Mouse (Mus musculus) Patski (cell line): ENCODE measurements around the gene Gm960. TPM values are rescaled to one million over a fixed set of nuclear protein-coding genes. Genes with fewer than 3 reads are reported as not detected.

Source experiments
- ATAC-seq: fragments of 100-300 bp; one replicate; pipeline ENCODE4 v1.8.0; 2021
- CTCF ChIA-PET: fragments of 350-600 bp; sonication (Branson Sonifier 250); formaldehyde crosslinking; loops from one replicate; lab custom pipeline; 2022; ENCODE audit warnings: inconsistent platforms; lab: Charles Lee
- POLR2A ChIA-PET: fragments of 350-600 bp; sonication (Branson Sonifier 250); formaldehyde crosslinking; loops from one replicate; lab custom pipeline; 2022; ENCODE audit warnings: antibody characterized with exemption, inconsistent platforms; lab: Charles Lee
- DNase-seq: peaks from one replicate; pipeline ENCODE4 v3.0.0-alpha.2; 2011; ENCODE audit warnings: low read depth, low spot score
- H3K27me3 ChIP-seq: fragments of 371-371 bp; one replicate; pipeline ENCODE4 v1.5.1; 2021
- CTCF ChIP-seq: fragments of 100-300 bp; IDR thresholded peaks from one replicate; pipeline ENCODE4 v1.5.1; 2021
- in situ Hi-C: fragments of 300-500 bp; cut with MboI; formaldehyde crosslinking; loops from 3 replicates; pipeline ENCODE4 v1.11.1; 2018; ENCODE audit warnings: low pct_unique_long_range_greater_than_20kb, mixed read lengths
- polyA plus RNA-seq: library from polyadenylated mRNA; unstranded; gene quantifications from one replicate; pipeline ENCODE4 v1.2.3, GENCODE M21; 2021

The Gm960 gene
- polyA plus RNA-seq, 1 experiment from 2014 or later, result 2.5 TPM

- no peak for ATAC-seq
- DNase-seq, result no peak
- ChIA-PET CTCF (interaction anchor here (1.4 kb wide), 1 partner anchor 9 kb away, joined by 5 read pairs; no protein-coding TSS in a partner anchor), POLR2A (no interaction called here)
- no peaks in the 10 kb centered on the region for H3K27me3 ChIP-seq
- no peak for TF ChIP-seq CTCF
- in situ Hi-C loops, result no loop called here
Observed at GRCm38 (mm10) chr19:4739053-4739452, 40.6 kb upstream of the Gm960 start.

GRCm38 (mm10) chr19:4737866-4738265 lies 39.4 kb upstream of the Gm960 start:
- in situ Hi-C loops, result no loop called here
- DNase-seq, result no peak
- ATAC-seq, result no peak
- POLR2A ChIA-PET, result no interaction called here
- TF ChIP-seq CTCF, result no peak
- CTCF ChIA-PET, result interaction anchor here (0.7 kb wide), 1 partner anchor 90 kb away, joined by 3 read pairs; no protein-coding TSS in a partner anchor
- H3K27me3 ChIP-seq, result no peaks in the 10 kb centered on the region

GRCm38 (mm10) chr19:4733052-4733451 lies 34.6 kb upstream of the Gm960 start:
- in situ Hi-C loops, result no loop called here
- no peak for DNase-seq
- TF ChIP-seq CTCF, result no peak
- no peak for ATAC-seq
- ChIA-PET CTCF (no interaction called here), POLR2A (no interaction called here)
- no peaks in the 10 kb centered on the region for H3K27me3 ChIP-seq

- H3K27me3 ChIP-seq, result no peaks in the 10 kb centered on the region
- DNase-seq, result no peak
- POLR2A ChIA-PET, result no interaction called here
- no peak for TF ChIP-seq CTCF
- in situ Hi-C loops, result no loop called here
- CTCF ChIA-PET, result interaction anchor here (1.5 kb wide), 1 partner anchor 13 kb away, joined by 3 read pairs; no protein-coding TSS in a partner anchor
- ATAC-seq, result no peak
Observed at GRCm38 (mm10) chr19:4729186-4729585, 30.7 kb upstream of the Gm960 start.

GRCm38 (mm10) chr19:4720671-4721244 lies 22.3 kb upstream of the Gm960 start:
- POLR2A ChIA-PET, result no interaction called here
- in situ Hi-C loops, result no loop called here
- CTCF ChIA-PET, result interaction anchor here (1.7 kb wide), 1 partner anchor 10 kb away, joined by 4 read pairs; the partner anchor contains the start of gene Sptbn2
- TF ChIP-seq CTCF, result no peak
- H3K27me3 ChIP-seq, result no peaks in the 10 kb centered on the region
- ATAC-seq (no peak), DNase-seq (no peak)

GRCm38 (mm10) chr19:4720112-4720511 lies 21.6 kb upstream of the Gm960 start:
- no peak for ATAC-seq
- ChIA-PET CTCF (interaction anchor here (1.7 kb wide), 1 partner anchor 9 kb away, joined by 4 read pairs; the partner anchor contains the start of gene Sptbn2), POLR2A (no interaction called here)
- no peaks in the 10 kb centered on the region for H3K27me3 ChIP-seq
- DNase-seq, result no peak
- in situ Hi-C loops, result no loop called here
- no peak for TF ChIP-seq CTCF

- ATAC-seq (peak; percentile 49), DNase-seq (peak; percentile 46)
- POLR2A ChIA-PET, result interaction anchor here (0.9 kb wide), 1 partner anchor 11 kb away, joined by 5 read pairs; no protein-coding TSS in a partner anchor
- no peaks in the 10 kb centered on the region for H3K27me3 ChIP-seq
- CTCF ChIA-PET, result interaction anchor here (1.5 to 1.7 kb wide), 2 partner anchors 9 to 93 kb away, joined by 4 read pairs; partner anchors contain the start of gene Sptbn2
- no peak for TF ChIP-seq CTCF
- in situ Hi-C loops, result no loop called here
Observed at GRCm38 (mm10) chr19:4719351-4719764, 20.9 kb upstream of the Gm960 start.

- in situ Hi-C loops, result no loop called here
- CTCF ChIA-PET, result interaction anchor here (1.2 to 1.5 kb wide), 2 partner anchors 12 to 92 kb away, joined by 3 to 4 read pairs; no protein-coding TSS in a partner anchor
- POLR2A ChIA-PET, result interaction anchor here (0.9 to 1.0 kb wide), 2 partner anchors 10 to 32 kb away, joined by 3 to 5 read pairs; no protein-coding TSS in a partner anchor
- no peak for TF ChIP-seq CTCF
- no peaks in the 10 kb centered on the region for H3K27me3 ChIP-seq
- no peak for DNase-seq
- ATAC-seq, result no peak
Observed at GRCm38 (mm10) chr19:4718716-4719115, 20.2 kb upstream of the Gm960 start.

GRCm38 (mm10) chr19:4717281-4717680 lies 18.8 kb upstream of the Gm960 start:
- CTCF ChIA-PET, result no interaction called here
- POLR2A ChIA-PET, result no interaction called here
- DNase-seq, result no peak
- no peak for TF ChIP-seq CTCF
- H3K27me3 ChIP-seq, result peaks cover 6% of the 10 kb centered on the region
- in situ Hi-C loops, result no loop called here
- no peak for ATAC-seq

- in situ Hi-C loops, result no loop called here
- ChIA-PET CTCF (interaction anchor here (0.8 kb wide), 1 partner anchor 23 kb away, joined by 3 read pairs; no protein-coding TSS in a partner anchor), POLR2A (no interaction called here)
- no peak for TF ChIP-seq CTCF
- DNase-seq, result no peak
- ATAC-seq, result no peak
- peaks cover 7% of the 10 kb centered on the region for H3K27me3 ChIP-seq
Observed at GRCm38 (mm10) chr19:4716756-4717155, 18.3 kb upstream of the Gm960 start.

GRCm38 (mm10) chr19:4713886-4714285 lies 15.4 kb upstream of the Gm960 start:
- CTCF ChIA-PET, result interaction anchor here (0.9 kb wide), 1 partner anchor 61 kb away, joined by 3 read pairs; no protein-coding TSS in a partner anchor
- POLR2A ChIA-PET, result no interaction called here
- in situ Hi-C loops, result no loop called here
- ATAC-seq (no peak), DNase-seq (no peak)
- peaks cover 11% of the 10 kb centered on the region for H3K27me3 ChIP-seq
- no peak for TF ChIP-seq CTCF
